Mouse (Mus musculus): ENCODE results near the gene Tmem267.

GRCm38 (mm10) chr13:119638449-119638848 lies 150.6 kb downstream of the Tmem267 start:
- TF ChIP-seq CTCF (IDR thresholded peaks at IDR 0.05; ENCODE audit: low read depth) (no peak), EP300 (optimal IDR thresholded peaks at IDR 0.05) (no peak)
